Mouse (Mus musculus) embryonic stem cell, embryonic (primary cell): Measurements from ENCODE around the gene Gm5799.
"Not testable (repeated sequence)": the region's sequence is repeated elsewhere in the genome, so short reads cannot be mapped to it uniquely, and the experiment has no call there.

Experiments used
- CTCF ChIA-PET, 4 experiments: fragments of 300-600 bp in 2 of 4; fragments of 350-600 bp in 2 of 4; sonication (Branson Sonifier 250); formaldehyde crosslinking; loops; one replicate each; lab custom pipeline; 2022; ENCODE audit warnings: inconsistent platforms in 2 of 4; lab: Charles Lee
- POLR2A ChIA-PET, 4 experiments: fragments of 300-600 bp in 2 of 4; fragments of 350-600 bp in 2 of 4; sonication (Branson Sonifier 250); formaldehyde crosslinking; loops; one replicate each; lab custom pipeline; 2022; ENCODE audit warnings: antibody characterized with exemption in 4 of 4, inconsistent platforms in 1 of 4; lab: Charles Lee

Gene Gm5799

GRCm38 (mm10) chr14:43543276-43543675 lies at the start of gene Gm5799:
Gene Gm5799 (plus strand): TSS chr14:43543576.
- POLR2A ChIA-PET, CTCF ChIA-PET: not testable (repeated sequence)

- POLR2A ChIA-PET, result not testable (repeated sequence)
Observed at GRCm38 (mm10) chr14:43531052-43532010, 12.0 kb upstream of the Gm5799 start.

GRCm38 (mm10) chr14:43532011-43532383 lies 11.4 kb upstream of the Gm5799 start:
- POLR2A ChIA-PET, CTCF ChIA-PET: not testable (repeated sequence)

More at GRCm38 (mm10) chr14:43531052-43532010, 12.0 kb upstream of the Gm5799 start:
- CTCF ChIA-PET, result not testable (repeated sequence)

GRCm38 (mm10) chr14:43532387-43532786 lies 11.0 kb upstream of the Gm5799 start:
- POLR2A ChIA-PET, CTCF ChIA-PET: not testable (repeated sequence)

- POLR2A ChIA-PET, CTCF ChIA-PET: not testable (repeated sequence)
Observed at GRCm38 (mm10) chr14:43538144-43538543, 5.2 kb upstream of the Gm5799 start.

- CTCF ChIA-PET, POLR2A ChIA-PET: not testable (repeated sequence)
Observed at GRCm38 (mm10) chr14:43546281-43546680, 2.9 kb downstream of the Gm5799 start.

GRCm38 (mm10) chr14:43552271-43552670 lies 8.9 kb downstream of the Gm5799 start:
- POLR2A ChIA-PET, CTCF ChIA-PET: not testable (repeated sequence)

- CTCF ChIA-PET, POLR2A ChIA-PET: not testable (repeated sequence)
Observed at GRCm38 (mm10) chr14:43577969-43578368, 34.6 kb downstream of the Gm5799 start.

GRCm38 (mm10) chr14:43579046-43579445 lies 35.7 kb downstream of the Gm5799 start, which contains the start of gene Gm17654:
Gene Gm17654 (minus strand): TSS chr14:43579146.
- CTCF ChIA-PET, POLR2A ChIA-PET: not testable (repeated sequence)
